Mouse (Mus musculus): ENCODE results near the gene Plxnd1. TPM values are rescaled to one million over a fixed set of nuclear protein-coding genes. Genes with fewer than 3 reads are reported as not detected.

The Plxnd1 gene
- polyA plus RNA-seq, 1 experiment from 2014 or later = 17.5 TPM

GRCm38 (mm10) chr6:115994146-115994876 is 494 bp downstream of the Plxnd1 start:
- H3K27me3 ChIP-seq (ENCODE audit: control insufficient read depth, insufficient read depth, low read length) = peaks cover 46% of the 10 kb centered on the region
- no peak for ATAC-seq (ENCODE audit: low FRiP score)
- H3K4me2 ChIP-seq = peak overlapping the region; percentile 68
- H3K4me3 ChIP-seq (ENCODE audit: low read depth, low read length) = peak overlapping the region; percentile 53
- DNase-seq (ENCODE audit: low spot score, missing footprints) = peak; percentile 93
- H3K4me1 ChIP-seq (ENCODE audit: control insufficient read depth, insufficient read depth, low read length) = peaks cover 16% of the 10 kb centered on the region
- H3K27ac ChIP-seq (ENCODE audit: low read depth, low read length) = no peak overlapping the region
- WGBS = 2% methylated on average over 90 of the region's 93 CpGs
- H3K9ac ChIP-seq (ENCODE audit: low read length) = peak overlapping the region; percentile 58
- H3K36me3 ChIP-seq (ENCODE audit: control insufficient read depth, insufficient read depth, low read length) = no peaks in the 10 kb centered on the region
- no peaks in the 10 kb centered on the region for H3K9me3 ChIP-seq (ENCODE audit: control insufficient read depth, low read length)

GRCm38 (mm10) chr6:115993463-115994145 is 1.2 kb downstream of the Plxnd1 start:
- no peaks in the 10 kb centered on the region for H3K9me3 ChIP-seq (ENCODE audit: control insufficient read depth, low read length)
- peak overlapping the region; percentile 68 for H3K4me2 ChIP-seq
- no peaks in the 10 kb centered on the region for H3K36me3 ChIP-seq (ENCODE audit: control insufficient read depth, insufficient read depth, low read length)
- H3K4me1 ChIP-seq (ENCODE audit: control insufficient read depth, insufficient read depth, low read length) = peaks cover 16% of the 10 kb centered on the region
- peaks cover 46% of the 10 kb centered on the region for H3K27me3 ChIP-seq (ENCODE audit: control insufficient read depth, insufficient read depth, low read length)
- H3K9ac ChIP-seq (ENCODE audit: low read length) = no peak overlapping the region; the same call in 1 of the 2 replicates
- DNase-seq (ENCODE audit: low spot score, missing footprints) (peak; percentile 95), ATAC-seq (ENCODE audit: low FRiP score) (no peak)
- H3K27ac ChIP-seq (ENCODE audit: low read depth, low read length) = no peak overlapping the region
- H3K4me3 ChIP-seq (ENCODE audit: low read depth, low read length) = peak overlapping the region; percentile 53
- WGBS = 2% methylated on average over 86 of the region's 86 CpGs

DNA sequence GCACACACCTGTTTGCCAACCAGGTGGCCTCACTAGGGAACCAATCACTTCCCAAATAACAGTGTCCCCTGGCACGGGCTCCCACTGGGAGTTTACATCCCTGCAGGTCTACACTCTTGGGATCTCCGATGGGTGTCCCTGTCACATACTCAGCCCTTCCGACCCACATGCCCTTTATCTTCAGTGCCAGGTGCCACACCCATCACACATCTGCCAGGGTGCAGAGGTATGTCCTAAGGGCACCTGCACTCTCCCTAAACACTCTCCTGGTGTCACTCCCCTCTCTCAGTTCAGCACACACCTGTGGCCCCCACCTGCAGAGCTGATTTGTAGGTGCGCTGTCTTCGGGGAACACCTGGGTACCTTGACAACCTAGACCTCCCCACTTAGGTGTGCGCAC is 1.8 kb downstream of the Plxnd1 start:
- H3K4me2 ChIP-seq = peak overlapping the region; percentile 68; the same call in 1 of the 2 replicates
- WGBS = 39% methylated on average over 6 of the region's 6 CpGs
- DNase-seq (ENCODE audit: low spot score, missing footprints) (no peak), ATAC-seq (ENCODE audit: low FRiP score) (no peak)
- no peaks in the 10 kb centered on the region for H3K36me3 ChIP-seq (ENCODE audit: control insufficient read depth, insufficient read depth, low read length)
- peaks cover 46% of the 10 kb centered on the region for H3K27me3 ChIP-seq (ENCODE audit: control insufficient read depth, insufficient read depth, low read length)
- H3K4me3 ChIP-seq (ENCODE audit: low read depth, low read length) = peak overlapping the region; percentile 53
- no peaks in the 10 kb centered on the region for H3K9me3 ChIP-seq (ENCODE audit: control insufficient read depth, low read length)
- no peak overlapping the region for H3K27ac ChIP-seq (ENCODE audit: low read depth, low read length)
- peaks cover 16% of the 10 kb centered on the region for H3K4me1 ChIP-seq (ENCODE audit: control insufficient read depth, insufficient read depth, low read length)
- no peak overlapping the region for H3K9ac ChIP-seq (ENCODE audit: low read length)

DNA sequence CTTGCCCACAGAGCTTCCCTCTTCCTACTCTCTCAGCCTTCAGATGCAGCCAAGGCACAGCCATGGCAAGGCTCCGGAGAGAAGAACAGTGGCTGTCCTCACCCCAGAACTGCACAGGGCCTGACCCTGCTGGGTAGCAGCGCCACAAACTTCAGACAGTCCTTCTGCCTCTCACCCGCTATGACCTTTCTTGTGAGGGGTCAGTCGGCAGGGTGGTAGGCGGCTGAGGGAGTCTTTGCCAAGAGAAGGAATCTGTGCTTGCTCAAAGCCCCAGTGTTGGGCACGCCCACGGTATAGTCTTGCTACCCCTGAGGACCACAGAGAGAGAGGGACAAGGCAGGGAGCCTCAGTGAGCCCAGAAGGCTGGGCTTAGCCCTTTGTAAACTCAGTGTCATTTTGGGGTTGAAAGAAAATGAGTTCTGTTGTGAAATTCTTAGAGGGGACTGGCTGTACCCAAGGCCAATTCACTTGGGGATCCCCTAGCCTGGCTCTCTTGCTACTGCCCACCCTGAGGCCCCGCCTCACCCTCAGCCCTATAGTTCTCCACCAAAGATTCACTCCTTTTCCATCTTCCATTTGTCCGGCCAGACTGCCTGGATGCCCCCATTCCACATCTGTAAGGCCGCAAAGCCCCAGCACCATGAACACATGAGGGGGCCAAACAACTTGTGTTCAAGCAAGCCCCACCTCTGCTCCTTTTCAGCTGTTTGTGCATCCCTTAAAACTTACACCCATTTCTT is 2.8 kb downstream of the Plxnd1 start:
- peaks cover 46% of the 10 kb centered on the region for H3K27me3 ChIP-seq (ENCODE audit: control insufficient read depth, insufficient read depth, low read length)
- H3K4me1 ChIP-seq (ENCODE audit: control insufficient read depth, insufficient read depth, low read length) = peaks cover 16% of the 10 kb centered on the region
- 29% methylated on average over 10 of the region's 10 CpGs for WGBS
- no peak overlapping the region for H3K27ac ChIP-seq (ENCODE audit: low read depth, low read length)
- no peak overlapping the region for H3K4me3 ChIP-seq (ENCODE audit: low read depth, low read length)
- H3K9ac ChIP-seq (ENCODE audit: low read length) = peak overlapping the region; percentile 24; the same call in 1 of the 2 replicates
- DNase-seq (ENCODE audit: low spot score, missing footprints) (peak; percentile 86), ATAC-seq (ENCODE audit: low FRiP score) (no peak)
- H3K9me3 ChIP-seq (ENCODE audit: control insufficient read depth, low read length) = no peaks in the 10 kb centered on the region
- no peaks in the 10 kb centered on the region for H3K36me3 ChIP-seq (ENCODE audit: control insufficient read depth, insufficient read depth, low read length)
- H3K4me2 ChIP-seq = 0 out of 2 replicates have a peak overlapping the region, but pooled peaks have one; percentile 15

DNA sequence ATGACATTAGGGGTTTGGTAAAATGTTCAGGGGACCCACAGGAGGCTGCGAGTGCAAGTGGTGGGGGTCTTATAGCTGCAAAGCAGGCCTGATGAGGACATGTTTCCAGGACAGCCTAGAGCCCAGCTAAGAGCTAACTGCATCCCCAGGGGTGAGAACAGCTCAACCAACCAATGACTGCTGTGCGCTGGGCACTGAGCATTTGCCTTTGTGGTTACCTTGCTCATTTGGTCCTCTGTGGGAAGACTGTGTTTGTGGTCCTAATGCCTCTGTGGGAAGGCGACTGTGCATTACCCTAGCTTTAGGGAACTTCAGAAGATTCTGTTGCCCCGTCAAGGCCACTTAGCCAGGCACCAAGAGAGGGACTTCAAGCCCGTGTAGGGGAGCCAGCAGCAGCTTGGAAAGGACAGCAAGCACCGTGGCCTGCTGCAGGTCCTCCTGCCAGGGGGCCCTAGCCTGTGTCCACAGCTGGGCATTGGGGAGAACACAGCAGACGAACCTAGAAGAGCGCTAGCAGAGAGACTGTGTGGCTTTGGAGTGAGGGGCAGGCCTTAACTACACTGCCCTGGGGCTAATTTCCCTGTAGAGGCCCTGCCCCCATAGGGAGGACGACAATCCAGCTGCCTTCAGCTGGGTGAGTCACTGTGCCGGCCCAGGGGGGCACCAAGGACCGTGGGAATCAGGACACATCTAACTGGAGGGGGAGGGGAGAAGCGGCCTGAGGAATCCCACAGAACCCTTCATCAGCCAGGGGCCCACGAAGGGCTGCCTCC is 3.5 kb downstream of the Plxnd1 start:
- Histone ChIP-seq H3K27me3 (ENCODE audit: control insufficient read depth, insufficient read depth, low read length) (peaks cover 45% of the 10 kb centered on the region), H3K4me1 (ENCODE audit: control insufficient read depth, insufficient read depth, low read length) (peaks cover 16% of the 10 kb centered on the region), H3K36me3 (ENCODE audit: control insufficient read depth, insufficient read depth, low read length) (no peaks in the 10 kb centered on the region), H3K4me2 (0 out of 2 replicates have a peak overlapping the region, but pooled peaks have one; percentile 15), H3K27ac (ENCODE audit: low read depth, low read length) (no peak overlapping the region), H3K4me3 (ENCODE audit: low read depth, low read length) (no peak overlapping the region), H3K9ac (ENCODE audit: low read length) (peak overlapping the region; percentile 24; the same call in 1 of the 2 replicates), H3K9me3 (ENCODE audit: control insufficient read depth, low read length) (no peaks in the 10 kb centered on the region)
- peak; percentile 85 for DNase-seq (ENCODE audit: low spot score, missing footprints)
- 28% methylated on average over 13 of the region's 13 CpGs for WGBS
- no peak for ATAC-seq (ENCODE audit: low FRiP score)

GRCm38 (mm10) chr6:115990479-115990878 is 4.3 kb downstream of the Plxnd1 start:
- H3K4me3 ChIP-seq (ENCODE audit: low read depth, low read length) = no peak overlapping the region

GRCm38 (mm10) chr6:115990056-115990455 is 4.7 kb downstream of the Plxnd1 start:
- Histone ChIP-seq H3K27ac (ENCODE audit: low read depth, low read length) (no peak overlapping the region), H3K9ac (ENCODE audit: low read length) (no peak overlapping the region), H3K4me3 (ENCODE audit: low read depth, low read length) (no peak overlapping the region), H3K36me3 (ENCODE audit: control insufficient read depth, insufficient read depth, low read length) (no peaks in the 10 kb centered on the region), H3K9me3 (ENCODE audit: control insufficient read depth, low read length) (no peaks in the 10 kb centered on the region), H3K27me3 (ENCODE audit: control insufficient read depth, insufficient read depth, low read length) (peaks cover 40% of the 10 kb centered on the region), H3K4me1 (ENCODE audit: control insufficient read depth, insufficient read depth, low read length) (peaks cover 19% of the 10 kb centered on the region), H3K4me2 (no peak overlapping the region)
- ATAC-seq (ENCODE audit: low FRiP score) = no peak
- no peak for DNase-seq (ENCODE audit: low spot score, missing footprints)
- 80% methylated on average over 3 of the region's 3 CpGs for WGBS

More at GRCm38 (mm10) chr6:115990479-115990878, 4.3 kb downstream of the Plxnd1 start:
- peaks cover 16% of the 10 kb centered on the region for H3K4me1 ChIP-seq (ENCODE audit: control insufficient read depth, insufficient read depth, low read length)
- no peaks in the 10 kb centered on the region for H3K9me3 ChIP-seq (ENCODE audit: control insufficient read depth, low read length)
- no peak for DNase-seq (ENCODE audit: low spot score, missing footprints)
- no peaks in the 10 kb centered on the region for H3K36me3 ChIP-seq (ENCODE audit: control insufficient read depth, insufficient read depth, low read length)
- H3K27ac ChIP-seq (ENCODE audit: low read depth, low read length) = no peak overlapping the region
- no peak overlapping the region for H3K9ac ChIP-seq (ENCODE audit: low read length)
- WGBS = 89% methylated on average over 9 of the region's 9 CpGs
- no peak for ATAC-seq (ENCODE audit: low FRiP score)
- peaks cover 40% of the 10 kb centered on the region for H3K27me3 ChIP-seq (ENCODE audit: control insufficient read depth, insufficient read depth, low read length)
- no peak overlapping the region for H3K4me2 ChIP-seq

GRCm38 (mm10) chr6:115989607-115990006 is 5.2 kb downstream of the Plxnd1 start:
- Histone ChIP-seq H3K27me3 (ENCODE audit: control insufficient read depth, insufficient read depth, low read length) (peaks cover 40% of the 10 kb centered on the region), H3K4me3 (ENCODE audit: low read depth, low read length) (no peak overlapping the region), H3K4me1 (ENCODE audit: control insufficient read depth, insufficient read depth, low read length) (peaks cover 19% of the 10 kb centered on the region), H3K27ac (ENCODE audit: low read depth, low read length) (no peak overlapping the region), H3K4me2 (no peak overlapping the region), H3K36me3 (ENCODE audit: control insufficient read depth, insufficient read depth, low read length) (no peaks in the 10 kb centered on the region), H3K9ac (ENCODE audit: low read length) (no peak overlapping the region), H3K9me3 (ENCODE audit: control insufficient read depth, low read length) (no peaks in the 10 kb centered on the region)
- DNase-seq (ENCODE audit: low spot score, missing footprints) = no peak
- ATAC-seq (ENCODE audit: low FRiP score) = no peak
- 66% methylated on average over 4 of the region's 4 CpGs for WGBS
